Mouse (Mus musculus) kidney, adult 11 months (tissue): ENCODE measurements around the gene Gm10256.
"Not testable (repeated sequence)": the region's sequence is repeated elsewhere in the genome, so short reads cannot be mapped to it uniquely, and the experiment has no call there.

ENCODE experiments used
- DNase-seq: peaks from one replicate; pipeline ENCODE4 v3.0.0; 2022

Gene Gm10256

DNA sequence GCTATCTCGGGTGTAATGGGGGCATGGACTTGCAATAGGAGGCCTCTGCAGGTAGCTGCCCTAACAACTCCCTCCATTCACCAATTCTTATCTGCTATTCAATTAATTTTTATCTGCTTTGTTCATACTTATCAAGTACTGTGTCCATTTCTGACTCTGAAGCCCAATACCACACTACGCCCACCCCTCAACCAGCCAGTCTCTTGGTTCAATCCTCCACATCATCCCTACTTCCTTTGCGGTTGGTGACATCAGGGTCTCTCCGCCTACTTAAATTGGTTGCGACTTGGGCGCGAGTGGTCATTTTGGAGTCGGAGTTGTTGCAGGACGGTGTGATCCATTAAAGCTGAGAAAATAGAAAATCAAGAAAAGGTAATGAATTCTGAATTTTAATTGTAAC, at the start of gene Gm10256, which contains the start of gene Rbmy:
Gm10256 (plus strand) TSS at position 320 of the 400 bp plus-strand sequence.
Rbmy (plus strand) TSS at position 301 of the 400 bp plus-strand sequence.
- DNase-seq = not testable (repeated sequence)

DNA sequence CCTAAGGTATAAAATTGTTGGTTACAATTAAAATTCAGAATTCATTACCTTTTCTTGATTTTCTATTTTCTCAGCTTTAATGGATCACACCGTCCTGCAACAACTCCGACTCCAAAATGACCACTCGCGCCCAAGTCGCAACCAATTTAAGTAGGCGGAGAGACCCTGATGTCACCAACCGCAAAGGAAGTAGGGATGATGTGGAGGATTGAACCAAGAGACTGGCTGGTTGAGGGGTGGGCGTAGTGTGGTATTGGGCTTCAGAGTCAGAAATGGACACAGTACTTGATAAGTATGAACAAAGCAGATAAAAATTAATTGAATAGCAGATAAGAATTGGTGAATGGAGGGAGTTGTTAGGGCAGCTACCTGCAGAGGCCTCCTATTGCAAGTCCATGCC, 34.4 kb upstream of the Gm10256 start, which contains the start of gene Gm4064:
Gm4064 (minus strand) TSS at position 101 of the 400 bp plus-strand sequence.
- not testable (repeated sequence) for DNase-seq

DNA sequence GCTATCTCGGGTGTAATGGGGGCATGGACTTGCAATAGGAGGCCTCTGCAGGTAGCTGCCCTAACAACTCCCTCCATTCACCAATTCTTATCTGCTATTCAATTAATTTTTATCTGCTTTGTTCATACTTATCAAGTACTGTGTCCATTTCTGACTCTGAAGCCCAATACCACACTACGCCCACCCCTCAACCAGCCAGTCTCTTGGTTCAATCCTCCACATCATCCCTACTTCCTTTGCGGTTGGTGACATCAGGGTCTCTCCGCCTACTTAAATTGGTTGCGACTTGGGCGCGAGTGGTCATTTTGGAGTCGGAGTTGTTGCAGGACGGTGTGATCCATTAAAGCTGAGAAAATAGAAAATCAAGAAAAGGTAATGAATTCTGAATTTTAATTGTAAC, 70.2 kb downstream of the Gm10256 start, which contains the start of gene Gm10352:
Gm10352 (plus strand) TSS at position 301 of the 400 bp plus-strand sequence.
- not testable (repeated sequence) for DNase-seq
